Mouse (Mus musculus) ES-Bruce4 (cell line): Measurements from ENCODE around the gene Dennd2d. TPM values are rescaled to one million over a fixed set of nuclear protein-coding genes. Genes with fewer than 3 reads are reported as not detected.

Source experiments
- H3K27ac ChIP-seq: 2 replicates; pipeline ENCODE4 v1.5.1; 2012; ENCODE audit warnings: low read length, inconsistent platforms; ENCODE audit not compliant: insufficient read depth
- H3K27me3 ChIP-seq: 2 replicates; pipeline ENCODE4 v1.6.1; 2012; ENCODE audit warnings: mild to moderate bottlenecking, low read length, inconsistent platforms; ENCODE audit not compliant: control insufficient read depth, poor library complexity, insufficient read depth, severe bottlenecking
- H3K36me3 ChIP-seq: 2 replicates; pipeline ENCODE4 v1.6.1; 2012; ENCODE audit warnings: inconsistent platforms, mild to moderate bottlenecking, low read length, moderate library complexity; ENCODE audit not compliant: control insufficient read depth, poor library complexity, insufficient read depth, severe bottlenecking
- H3K4me1 ChIP-seq: one replicate; pipeline ENCODE4 v1.8.1; 2011; ENCODE audit warnings: low read length; ENCODE audit not compliant: control insufficient read depth, insufficient read depth
- H3K4me3 ChIP-seq: 2 replicates; pipeline ENCODE4 v1.5.1; 2011; ENCODE audit warnings: low read depth, mild to moderate bottlenecking, low read length
- H3K9ac ChIP-seq: 2 replicates; pipeline ENCODE4 v1.6.1; 2012; ENCODE audit warnings: low read depth, mild to moderate bottlenecking, inconsistent platforms; ENCODE audit not compliant: poor library complexity, severe bottlenecking
- H3K9me3 ChIP-seq: replicated peaks from 2 replicates; pipeline ENCODE4 v1.6.1; 2012; ENCODE audit warnings: mild to moderate bottlenecking, low read length, inconsistent platforms; ENCODE audit not compliant: control insufficient read depth, poor library complexity, insufficient read depth, severe bottlenecking
- CTCF ChIP-seq: IDR thresholded peaks from one replicate; pipeline ENCODE4 v1.8.1; 2011; ENCODE audit warnings: low read depth, low read length
- EP300 ChIP-seq: IDR thresholded peaks from 2 replicates; pipeline ENCODE4 v1.6.1; 2011; ENCODE audit warnings: low read depth, low read length; ENCODE audit not compliant: insufficient read depth
- POLR2A ChIP-seq: IDR thresholded peaks from one replicate; pipeline ENCODE4 v1.8.1; 2011; ENCODE audit warnings: low read length; ENCODE audit not compliant: insufficient read depth
- polyA plus RNA-seq: library from polyadenylated mRNA; stranded (reverse); fragments of >200 nt; gene quantifications from 2 replicates; pipeline ENCODE4 v1.2.4, GENCODE M21; 2011; ENCODE audit warnings: low read depth; ENCODE audit not compliant: missing spikeins, insufficient read depth, insufficient read length

Gene Dennd2d
- polyA plus RNA-seq, 1 experiment, result 1.6 TPM

DNA sequence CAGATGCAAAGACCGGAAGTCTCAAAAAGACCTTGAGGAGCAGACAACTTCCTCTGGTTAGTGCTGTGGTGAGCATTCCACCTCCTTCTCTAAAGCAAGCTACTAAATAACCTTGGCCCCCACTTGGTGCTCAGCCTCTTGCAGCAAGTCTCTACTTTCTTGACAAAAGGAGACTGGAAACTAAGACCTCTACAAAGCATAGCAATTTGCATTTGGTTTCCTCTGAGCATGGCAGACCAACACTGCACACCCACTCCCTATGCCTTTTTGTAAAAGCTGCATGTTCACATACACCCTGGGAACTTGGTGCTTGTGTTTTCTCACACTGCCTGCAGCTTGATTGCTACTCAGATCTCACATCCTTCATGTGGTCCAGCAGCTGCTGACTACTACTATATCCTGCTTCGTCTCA is 20.1 kb upstream of the Dennd2d start:
- H3K4me3 ChIP-seq, result no peak overlapping the region
- H3K4me1 ChIP-seq, result no peaks in the 10 kb centered on the region
- no peak overlapping the region for H3K27ac ChIP-seq
- H3K9me3 ChIP-seq, result no peaks in the 10 kb centered on the region
- H3K9ac ChIP-seq, result no peak overlapping the region
- no peak for TF ChIP-seq CTCF
- TF ChIP-seq EP300, result no peak
- TF ChIP-seq POLR2A, result no peak
- no peaks in the 10 kb centered on the region for H3K27me3 ChIP-seq
- no peaks in the 10 kb centered on the region for H3K36me3 ChIP-seq

DNA sequence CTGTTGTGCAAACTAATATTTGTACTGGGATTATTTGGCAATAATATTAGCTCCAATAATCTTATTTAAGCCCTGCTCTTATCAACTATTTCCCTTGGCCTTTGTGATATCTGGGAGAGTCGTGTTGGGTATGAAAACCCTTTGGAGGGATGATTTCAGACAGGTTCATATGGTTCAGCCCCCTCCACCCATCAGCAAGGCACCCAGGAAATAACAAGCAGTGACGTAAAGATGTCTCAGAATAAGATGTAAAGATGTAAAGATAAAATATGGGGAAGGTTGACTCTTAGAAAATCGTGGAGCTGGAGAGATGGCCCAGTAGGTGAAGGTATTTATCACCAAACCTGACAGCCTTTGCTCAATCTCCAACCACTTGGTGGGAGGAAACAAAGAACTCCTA is 19.7 kb upstream of the Dennd2d start:
- Histone ChIP-seq H3K4me1 (no peaks in the 10 kb centered on the region), H3K27me3 (no peaks in the 10 kb centered on the region), H3K9me3 (no peaks in the 10 kb centered on the region), H3K9ac (no peak overlapping the region), H3K27ac (no peak overlapping the region), H3K36me3 (no peaks in the 10 kb centered on the region), H3K4me3 (no peak overlapping the region)
- no peak for TF ChIP-seq POLR2A
- TF ChIP-seq EP300, result no peak
- TF ChIP-seq CTCF, result no peak

DNA sequence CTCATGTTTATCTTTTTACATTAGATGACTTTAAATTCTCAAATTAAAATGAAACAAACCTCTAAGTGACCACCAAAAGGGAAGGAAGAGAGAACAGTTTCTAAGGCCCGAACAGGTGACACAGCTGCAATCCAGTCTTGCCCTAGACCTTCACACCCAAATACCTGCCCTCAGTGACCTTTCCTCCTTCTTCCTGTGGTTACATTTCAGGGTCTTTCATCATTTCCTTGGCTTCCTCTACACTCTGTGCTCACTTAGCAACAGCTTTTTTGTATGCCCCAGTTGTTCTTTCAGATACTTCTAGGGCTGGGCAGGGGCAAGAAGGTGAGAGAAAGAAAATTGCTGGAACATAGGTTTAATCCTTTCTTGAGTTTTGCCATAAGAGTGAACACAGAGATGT is 17.5 kb upstream of the Dennd2d start:
- H3K27ac ChIP-seq, result no peak overlapping the region
- H3K36me3 ChIP-seq, result no peaks in the 10 kb centered on the region
- no peaks in the 10 kb centered on the region for H3K27me3 ChIP-seq
- TF ChIP-seq CTCF (no peak), POLR2A (no peak), EP300 (no peak)
- no peaks in the 10 kb centered on the region for H3K4me1 ChIP-seq
- H3K9ac ChIP-seq, result no peak overlapping the region
- no peaks in the 10 kb centered on the region for H3K9me3 ChIP-seq
- H3K4me3 ChIP-seq, result no peak overlapping the region

DNA sequence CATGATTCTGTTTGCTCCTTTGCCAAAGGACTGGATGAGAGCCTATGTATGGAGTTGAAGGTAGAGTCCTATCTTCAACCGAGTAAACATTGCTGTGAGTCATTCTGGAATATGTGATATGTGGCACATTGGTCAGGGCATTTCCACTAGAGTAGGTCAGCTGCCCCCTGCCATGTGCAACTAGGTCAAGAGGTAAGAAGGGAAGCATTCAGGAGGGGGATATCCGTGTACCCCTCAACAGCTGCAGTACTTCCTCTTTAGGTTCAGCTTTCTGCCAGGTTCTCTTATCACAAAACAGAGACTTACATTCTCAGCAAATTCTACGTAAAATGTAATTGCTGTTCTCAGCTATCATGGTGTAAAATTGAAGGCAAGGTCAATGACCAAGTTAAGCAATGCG is 8.0 kb upstream of the Dennd2d start:
- H3K36me3 ChIP-seq, result no peaks in the 10 kb centered on the region
- no peaks in the 10 kb centered on the region for H3K9me3 ChIP-seq
- no peak overlapping the region for H3K27ac ChIP-seq
- TF ChIP-seq CTCF (no peak), POLR2A (no peak), EP300 (no peak)
- no peaks in the 10 kb centered on the region for H3K4me1 ChIP-seq
- no peak overlapping the region for H3K4me3 ChIP-seq
- no peak overlapping the region for H3K9ac ChIP-seq
- no peaks in the 10 kb centered on the region for H3K27me3 ChIP-seq

DNA sequence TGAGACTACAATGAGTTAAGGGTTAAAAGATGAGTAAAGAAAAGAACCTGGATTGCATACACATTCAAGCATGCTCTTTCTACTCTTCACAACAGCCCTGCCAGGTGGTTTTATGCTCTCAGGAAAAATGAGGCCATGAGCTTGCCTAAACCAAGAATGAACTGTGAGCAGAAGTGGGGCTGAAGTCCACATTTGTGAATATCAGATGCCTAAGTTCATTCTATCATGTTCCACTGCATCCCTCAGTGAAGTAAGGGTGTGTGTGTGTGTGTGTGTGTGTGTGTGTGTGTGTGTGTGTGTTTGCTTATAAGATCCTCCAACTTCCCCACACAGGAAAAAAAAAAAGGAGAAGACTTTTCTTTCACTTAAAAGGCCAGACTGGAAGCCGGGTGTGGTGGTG is 5.3 kb upstream of the Dennd2d start:
- no peaks in the 10 kb centered on the region for H3K27me3 ChIP-seq
- H3K9me3 ChIP-seq, result no peaks in the 10 kb centered on the region
- H3K36me3 ChIP-seq, result no peaks in the 10 kb centered on the region
- H3K9ac ChIP-seq, result no peak overlapping the region
- H3K4me1 ChIP-seq, result no peaks in the 10 kb centered on the region
- no peak overlapping the region for H3K4me3 ChIP-seq
- TF ChIP-seq POLR2A, result no peak
- no peak for TF ChIP-seq CTCF
- no peak for TF ChIP-seq EP300
- no peak overlapping the region for H3K27ac ChIP-seq

DNA sequence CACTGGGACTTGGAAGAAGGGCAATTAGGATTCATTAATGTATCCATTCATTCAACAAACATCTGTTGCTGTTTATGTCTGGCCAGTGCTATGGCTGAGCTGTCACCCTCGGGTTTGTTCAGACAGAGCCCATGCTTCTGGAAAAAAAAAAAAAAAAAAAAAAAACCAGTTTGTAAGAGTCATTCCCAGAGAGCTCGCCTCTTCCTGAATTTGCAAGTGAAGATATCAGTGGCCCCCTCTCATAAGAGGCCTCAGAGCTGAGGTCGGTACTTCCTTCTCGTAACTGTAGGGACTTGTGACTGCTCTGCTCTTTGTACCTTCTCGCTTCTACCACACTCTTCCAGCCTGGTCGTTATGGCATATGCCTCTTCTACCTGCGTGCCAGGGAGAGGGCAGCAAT is 1.1 kb downstream of the Dennd2d start:
- Histone ChIP-seq H3K27ac (no peak overlapping the region), H3K9me3 (no peaks in the 10 kb centered on the region), H3K9ac (no peak overlapping the region), H3K27me3 (peaks cover 1% of the 10 kb centered on the region), H3K4me1 (no peaks in the 10 kb centered on the region), H3K36me3 (no peaks in the 10 kb centered on the region), H3K4me3 (no peak overlapping the region)
- no peak for TF ChIP-seq EP300
- TF ChIP-seq POLR2A, result no peak
- no peak for TF ChIP-seq CTCF
